Mouse (Mus musculus) spleen, adult 2 months (tissue): ENCODE measurements around the gene Sco1.

ENCODE experiments used
- CTCF ChIP-seq: fragments of 200-500 bp; IDR thresholded peaks from 2 replicates; pipeline ENCODE4 v1.5.1; 2011; ENCODE audit warnings: mild to moderate bottlenecking, inconsistent platforms; ENCODE audit not compliant: insufficient read depth, insufficient read length, insufficient replicate concordance; ENCODE audit errors: extremely low read depth
- POLR2A ChIP-seq: fragments of 200-500 bp; IDR thresholded peaks from 2 replicates; pipeline ENCODE4 v1.6.1; 2011; ENCODE audit warnings: low read depth, low read length, inconsistent platforms

GRCm38 (mm10) chr11:67022354-67023115 is 29.9 kb upstream of the Sco1 start:
- TF ChIP-seq CTCF = no peak
- TF ChIP-seq POLR2A = no peak
